Mouse (Mus musculus): ENCODE measurements around the gene Papss1. TPM values are rescaled to one million over a fixed set of nuclear protein-coding genes. Genes with fewer than 3 reads are reported as not detected.

The Papss1 gene
- 10 to 100 TPM; 35.9 to 37.4 TPM for total RNA-seq (2023)

GRCm38 (mm10) chr3:131564430-131565256 is at the start of gene Papss1:
Gene Papss1 (plus strand): TSS chr3:131564768.

Other genes starting within 250 kb of the Papss1 start
- 10 to 100 TPM; 44.2 to 49.8 TPM for gene Sgms2, start 73.4 kb upstream of the Papss1 start, total RNA-seq (2023)